ENCODE assay signal across 15 mouse cellular contexts in the genomic region with DNA sequence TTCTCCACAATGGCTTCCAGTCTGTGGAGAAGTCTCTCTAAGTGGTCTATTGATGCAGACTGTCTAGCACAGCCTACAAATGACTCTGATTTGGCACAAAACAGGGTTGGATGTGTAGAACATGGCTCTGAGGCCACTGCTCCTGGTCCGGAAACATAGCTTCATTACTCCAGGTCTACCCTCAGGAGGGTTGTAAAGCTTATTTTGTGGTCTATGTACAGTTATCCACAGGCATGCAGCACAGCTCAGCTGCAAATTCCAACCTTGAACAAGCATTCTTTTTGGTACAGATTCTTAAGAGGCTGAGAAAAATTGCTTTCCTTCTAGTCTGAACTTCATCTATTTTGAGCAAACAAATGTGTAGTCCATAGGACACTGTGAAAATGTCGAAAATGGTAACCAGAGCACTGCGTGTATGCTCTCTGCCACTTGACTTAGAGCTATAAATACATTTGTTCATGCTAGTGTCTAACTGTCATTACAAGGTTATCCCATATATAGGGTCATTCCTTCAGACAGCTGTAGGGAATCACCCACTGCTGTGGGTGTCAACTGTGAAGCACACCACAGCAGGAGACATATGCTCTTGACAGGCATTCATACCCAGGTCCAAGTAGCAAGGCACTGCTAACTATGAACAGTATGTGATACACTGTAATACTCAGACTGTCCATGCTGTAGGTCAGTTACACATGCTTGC.
"Had no signal": no experiment of that assay in that cellular context is flagged by ENCODE, and none has a peak within 500 bp of the region (broad histone marks: within the 10 kb centered on the region; RNA-seq: fewer than 3 reads in every experiment).

No protein-coding gene starts in this region.

- H3K4me2 ChIP-seq: lung, embryonic 15.5 days; midbrain, embryonic 15.5 days; neural tube, embryonic 12.5 days had no signal

- H3K4me3 ChIP-seq: layer of hippocampus, adult 2 months; lung, embryonic 15.5 days; midbrain, embryonic 10.5 days; midbrain, embryonic 15.5 days; neural tube, embryonic 12.5 days had no signal

- H3K36me3 ChIP-seq: lung, embryonic 15.5 days; midbrain, embryonic 10.5 days; midbrain, embryonic 15.5 days; neural tube, embryonic 12.5 days had no signal

- H3K4me1 ChIP-seq: lung, embryonic 15.5 days; midbrain, embryonic 10.5 days; midbrain, embryonic 15.5 days; neural tube, embryonic 12.5 days had no signal

- H3K9me3 ChIP-seq: lung, embryonic 15.5 days; midbrain, embryonic 10.5 days; midbrain, embryonic 15.5 days; neural tube, embryonic 12.5 days had no signal

- H3K9ac ChIP-seq: liver, embryonic 14.5 days; lung, embryonic 15.5 days; midbrain, embryonic 15.5 days; neural tube, embryonic 12.5 days had no signal

- DNase-seq: kidney, adult 8-10 months; kidney, postnatal 4 days; left cerebral cortex, postnatal 4 days; lung, postnatal 4 days; right cerebral cortex, postnatal 4 days; spleen, adult 18-20 months; thymus, adult 18-20 months; thymus, postnatal 14 days had no signal

- ATAC-seq: intestine, postnatal 0 days; midbrain, embryonic 15.5 days had no signal

- H3K27me3 ChIP-seq: lung, embryonic 15.5 days; midbrain, embryonic 15.5 days; neural tube, embryonic 12.5 days had no signal

- H3K27ac ChIP-seq: layer of hippocampus, adult 2 months; liver, embryonic 14.5 days; lung, embryonic 15.5 days; midbrain, embryonic 10.5 days; midbrain, embryonic 15.5 days; neural tube, embryonic 12.5 days had no signal
